In genomic region chr1:106515611-106516010, GRCm38 (mm10) we compare ENCODE assay signal across 1 mouse cellular context.
TF ChIP-seq lines count a peak whose summit lies in the region.

No protein-coding gene starts in this region.

TF ChIP-seq in CH12.LX, 34 proteins besides CTCF, POLR2A, EP300 and RAD21 (continued from another document):
- no peak for TF ChIP-seq NRF1 (IDR thresholded peaks at IDR 0.05; ENCODE audit: low read depth, low read length)
